Mouse (Mus musculus) cerebellum, postnatal 14 days (tissue): ENCODE data around the gene Katna1.
"Not testable (repeated sequence)": the region's sequence is repeated elsewhere in the genome, so short reads cannot be mapped to it uniquely, and the experiment has no call there.

Experiments used
- DNase-seq, 2 experiments: peaks; one replicate each; pipeline ENCODE4 v3.0.0; 2021; ENCODE audit warnings: mixed read lengths in 2 of 2

Katna1 gene

DNA sequence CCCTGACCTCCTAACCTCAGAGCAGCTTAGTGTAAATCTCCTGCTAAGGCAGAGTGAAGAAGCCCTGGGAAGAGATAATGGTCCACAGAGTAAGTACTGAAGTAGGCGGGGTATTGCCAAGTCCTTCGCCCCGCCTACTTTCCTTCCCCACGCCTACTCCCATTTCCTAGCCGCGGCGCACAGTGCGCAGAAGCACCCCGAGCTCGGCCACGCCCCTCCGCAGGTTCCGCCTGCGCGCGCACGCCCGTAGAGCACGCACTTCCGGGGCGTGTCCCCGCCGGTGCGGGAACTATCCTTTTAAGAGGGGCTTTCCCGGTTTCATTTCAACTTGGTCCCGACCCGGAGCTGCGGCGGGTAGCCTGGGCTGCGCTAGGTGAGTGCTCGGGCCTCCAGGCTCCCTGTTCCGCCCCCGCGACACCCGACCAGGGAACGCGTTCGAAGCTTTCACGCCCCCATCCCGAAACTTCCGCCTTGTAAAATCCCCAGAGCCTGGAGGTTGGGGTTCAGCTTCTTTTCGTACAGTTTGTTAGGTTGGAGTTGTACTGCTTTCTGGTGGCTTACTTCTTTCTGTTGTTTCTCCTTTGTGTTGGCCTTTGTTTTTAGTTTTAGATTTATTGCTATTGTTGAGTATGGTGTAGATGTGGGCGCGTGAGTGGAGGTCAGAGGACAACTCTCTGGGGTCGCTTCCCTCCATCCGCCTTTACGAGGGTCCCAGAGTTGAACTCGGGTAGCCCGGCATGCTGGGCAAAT is at the start of gene Katna1:
Gene Katna1 (plus strand): TSS at position 250 of the 750 bp plus-strand sequence.
- peak; percentile 92 for DNase-seq

DNA sequence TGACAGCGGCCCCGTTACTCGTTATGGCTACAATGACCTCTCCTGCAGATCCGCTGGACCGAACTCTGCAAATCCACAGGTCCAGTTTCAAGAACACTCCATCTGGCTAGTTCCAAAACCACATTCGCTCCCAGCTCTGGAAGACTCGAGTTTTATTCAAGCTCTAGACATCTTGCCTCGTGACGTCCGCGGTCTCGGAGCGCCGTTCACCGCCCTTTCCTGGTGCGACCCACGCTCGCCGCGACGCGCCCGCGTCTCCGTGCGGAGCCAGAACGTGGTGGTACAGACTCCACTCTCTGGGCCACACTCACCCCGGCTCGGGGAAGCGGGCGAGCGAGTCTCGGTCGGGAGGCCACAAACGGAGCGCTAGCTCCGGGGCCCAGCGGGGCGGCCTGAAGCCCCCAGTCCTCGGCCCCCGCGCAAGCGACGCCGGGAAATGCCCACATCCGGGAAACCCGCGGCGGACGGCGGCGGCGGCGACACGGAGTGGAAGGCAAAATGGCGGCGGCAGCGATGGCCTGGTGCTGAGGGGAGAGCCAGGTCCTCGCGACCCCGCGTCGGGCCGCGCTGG is 45.0 kb upstream of the Katna1 start, which contains the start of the genes Pcmt1 and Lats1:
Gene Pcmt1 (minus strand): TSS at position 406 of the 571 bp plus-strand sequence.
Gene Lats1 (plus strand): TSS at position 484 of the 571 bp plus-strand sequence.
- peak; percentile 92 to 93 for DNase-seq

DNA sequence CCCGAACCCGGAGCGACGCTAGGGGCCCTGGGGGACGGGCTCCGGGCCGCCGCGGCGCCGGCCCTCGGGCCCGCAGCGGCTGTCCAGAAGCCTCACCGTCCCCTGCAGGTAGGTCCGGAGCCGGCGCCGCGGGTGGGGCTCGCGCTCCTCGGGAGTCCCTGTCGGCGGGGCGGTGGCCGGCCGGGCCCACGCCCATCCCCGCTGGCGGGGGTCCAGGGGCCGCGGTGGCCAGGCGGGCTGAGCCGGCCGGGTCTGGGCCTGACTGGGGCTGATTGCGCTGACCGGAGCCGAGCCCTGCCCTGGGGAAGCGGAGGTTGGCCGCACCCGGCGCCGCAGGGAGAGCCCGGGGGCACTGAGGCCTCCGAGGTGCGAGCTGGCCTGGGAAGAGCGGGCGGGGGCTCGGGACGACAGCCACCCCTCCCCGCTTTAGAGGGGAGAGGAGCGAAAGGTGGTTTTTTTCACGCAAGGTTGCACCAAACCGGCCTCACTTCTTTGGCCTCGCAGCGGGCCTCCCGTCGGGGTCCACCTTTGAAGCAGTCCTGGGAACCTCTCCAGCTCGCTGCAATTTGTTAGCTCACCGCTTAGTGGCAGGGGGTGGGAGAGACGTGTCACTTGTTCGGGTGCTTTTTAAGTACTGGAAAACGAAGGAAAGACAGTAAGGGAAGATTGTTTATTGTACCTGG is 44.3 kb upstream of the Katna1 start:
- peak; percentile 83 for DNase-seq

DNA sequence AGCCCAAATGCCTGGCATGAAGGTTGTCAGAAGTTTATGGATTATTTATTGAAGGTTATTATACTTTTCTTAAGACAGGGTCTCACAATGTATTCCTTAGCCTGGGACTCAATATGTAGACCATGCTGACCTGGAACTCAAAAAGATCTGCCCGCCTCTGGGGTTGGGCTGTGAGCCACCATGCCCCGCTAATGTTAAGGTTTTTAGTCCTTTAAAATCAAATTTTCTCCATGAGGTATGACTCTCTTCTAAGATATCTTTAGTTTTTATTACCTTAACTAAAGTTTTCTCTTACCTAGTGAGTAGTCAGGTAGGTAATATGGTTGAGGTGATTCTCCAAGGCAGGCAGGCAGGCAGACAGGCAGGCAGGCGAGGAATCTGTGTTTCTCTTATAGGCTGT is 43.6 kb upstream of the Katna1 start:
- no peak for DNase-seq

DNA sequence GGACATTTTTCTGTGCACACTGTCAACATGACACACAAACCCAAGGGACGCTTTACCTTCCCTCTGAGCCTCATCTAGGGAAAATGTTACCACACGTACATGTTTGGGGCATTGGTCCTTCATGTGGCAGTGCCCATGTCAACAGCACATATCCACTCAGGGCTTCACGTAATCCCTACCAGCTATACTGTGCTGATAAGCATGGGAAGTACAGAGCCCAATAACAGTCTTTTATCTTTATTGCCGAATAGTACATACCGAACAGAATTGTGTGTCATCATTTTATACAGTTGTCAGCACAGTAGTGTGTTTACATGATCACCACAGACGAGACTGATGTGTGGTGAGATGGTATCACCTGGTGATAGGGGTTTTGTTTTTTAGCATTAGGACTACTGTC is 38.9 kb upstream of the Katna1 start:
- no peak for DNase-seq

DNA sequence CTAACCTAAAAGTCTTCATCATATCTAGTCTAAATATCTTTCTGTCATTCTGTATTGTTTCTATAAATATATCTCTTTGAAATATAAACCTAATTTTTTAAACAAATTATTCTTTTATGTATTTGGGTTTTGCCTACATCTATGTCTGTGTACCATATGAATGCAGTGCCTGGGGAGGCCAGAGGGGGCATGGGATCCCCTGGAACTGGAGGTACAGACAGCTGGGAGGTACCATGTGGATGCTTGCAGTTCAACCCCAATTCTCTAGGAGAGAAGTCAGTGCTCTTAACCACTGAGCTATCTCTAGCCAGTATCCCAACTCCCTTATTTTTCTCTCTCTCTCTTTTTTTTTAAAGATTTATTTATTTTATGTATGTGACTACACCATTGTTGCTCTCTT is 30.5 kb upstream of the Katna1 start:
- DNase-seq = no peak

DNA sequence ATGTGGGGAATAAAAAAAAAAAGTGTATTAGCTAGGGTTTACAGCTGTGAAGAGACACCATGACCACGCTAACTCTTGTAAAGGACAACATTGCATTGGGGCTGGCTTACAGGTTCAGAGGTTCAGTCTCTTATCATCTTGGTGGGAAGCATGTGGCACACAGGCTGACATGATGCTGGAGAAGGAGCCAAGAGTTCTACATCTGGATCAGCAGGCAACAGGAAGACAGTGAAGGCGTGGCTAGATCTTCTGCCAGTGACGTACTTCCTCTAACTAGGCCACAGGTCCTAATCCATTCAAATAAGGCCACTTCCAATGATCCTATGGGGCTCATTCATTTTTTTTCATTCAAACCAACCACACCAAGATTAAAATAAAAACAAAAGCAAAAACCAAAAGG is 25.7 kb upstream of the Katna1 start:
- DNase-seq = no peak

DNA sequence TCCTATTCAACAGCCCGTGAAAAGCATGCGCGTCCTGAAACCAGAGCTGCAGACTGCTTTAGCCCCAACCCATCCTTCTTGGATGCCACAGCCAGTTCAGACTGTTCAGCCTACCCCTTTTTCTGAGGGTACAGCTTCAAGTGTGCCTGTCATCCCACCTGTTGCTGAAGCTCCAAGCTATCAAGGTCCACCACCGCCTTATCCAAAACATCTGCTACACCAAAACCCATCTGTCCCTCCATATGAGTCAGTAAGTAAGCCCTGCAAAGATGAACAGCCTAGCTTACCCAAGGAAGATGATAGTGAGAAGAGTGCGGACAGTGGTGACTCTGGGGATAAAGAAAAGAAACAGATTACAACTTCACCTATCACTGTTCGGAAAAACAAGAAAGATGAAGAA is 23.2 kb upstream of the Katna1 start:
- no peak for DNase-seq

DNA sequence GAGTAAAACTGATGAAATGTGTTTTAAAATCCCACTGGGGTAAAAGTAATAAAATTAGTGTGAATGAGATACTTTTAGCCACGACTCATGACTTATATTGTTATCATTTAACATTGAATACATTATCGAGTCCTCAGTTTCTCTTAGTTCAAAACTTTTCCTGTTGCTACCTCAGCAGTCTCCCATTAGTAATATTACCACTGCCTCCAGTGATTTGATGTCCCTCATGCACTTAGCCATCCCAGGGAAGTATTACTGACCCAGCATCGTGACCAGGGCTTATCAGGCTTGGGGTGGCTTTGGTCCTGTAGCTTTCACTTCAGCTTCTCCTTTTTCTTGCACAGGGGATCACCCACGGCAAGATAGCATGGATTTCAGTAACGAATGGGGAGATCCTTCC is 15.7 kb upstream of the Katna1 start:
- DNase-seq = no peak

DNA sequence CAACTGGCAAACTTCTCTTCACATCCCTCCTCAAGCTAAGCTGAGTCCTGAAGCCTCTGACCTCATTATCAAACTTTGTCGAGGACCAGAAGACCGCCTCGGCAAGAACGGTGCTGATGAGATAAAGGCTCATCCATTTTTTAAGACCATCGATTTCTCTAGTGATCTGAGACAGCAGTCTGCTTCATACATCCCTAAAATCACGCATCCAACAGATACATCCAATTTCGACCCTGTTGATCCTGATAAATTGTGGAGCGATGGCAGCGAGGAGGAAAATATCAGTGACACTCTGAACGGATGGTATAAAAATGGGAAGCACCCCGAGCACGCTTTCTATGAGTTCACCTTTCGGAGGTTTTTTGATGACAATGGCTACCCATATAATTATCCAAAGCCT is 13.3 kb upstream of the Katna1 start:
- no peak for DNase-seq

DNA sequence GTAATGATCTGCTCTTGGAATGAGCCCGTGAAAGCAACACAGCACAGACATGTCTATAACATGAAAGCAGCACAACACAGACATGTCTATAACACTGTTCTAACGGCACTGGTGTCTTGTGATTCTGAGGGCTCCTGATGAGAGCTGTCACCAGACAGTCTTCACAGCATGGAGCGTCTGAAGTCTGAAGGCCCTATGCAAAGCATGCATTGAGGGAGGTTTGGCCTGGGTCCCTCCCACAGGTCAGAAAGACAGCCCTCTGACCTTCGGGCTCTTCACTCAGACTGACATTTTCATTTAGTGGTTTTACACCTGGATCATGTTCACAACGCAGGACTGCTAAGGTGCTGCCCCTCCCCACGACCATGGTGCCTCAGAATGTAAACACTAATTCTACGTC is 10.7 kb upstream of the Katna1 start:
- DNase-seq = no peak

DNA sequence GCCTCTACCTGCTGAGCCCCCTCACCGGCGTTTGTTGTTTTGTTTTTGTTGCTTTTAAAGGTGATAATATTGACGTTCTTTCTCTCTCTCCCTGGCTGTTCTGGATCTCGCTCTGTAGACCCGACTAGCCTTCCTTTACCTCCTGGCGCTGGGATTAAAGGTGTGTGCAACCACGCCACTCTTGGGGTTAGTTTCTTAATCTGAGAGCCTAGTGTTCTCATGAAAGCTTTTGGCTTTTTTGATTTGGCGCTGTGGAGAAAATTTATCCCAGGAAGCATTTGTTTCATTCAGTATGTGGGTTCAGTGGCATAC is 657 bp downstream of the Katna1 start:
- no peak for DNase-seq

DNA sequence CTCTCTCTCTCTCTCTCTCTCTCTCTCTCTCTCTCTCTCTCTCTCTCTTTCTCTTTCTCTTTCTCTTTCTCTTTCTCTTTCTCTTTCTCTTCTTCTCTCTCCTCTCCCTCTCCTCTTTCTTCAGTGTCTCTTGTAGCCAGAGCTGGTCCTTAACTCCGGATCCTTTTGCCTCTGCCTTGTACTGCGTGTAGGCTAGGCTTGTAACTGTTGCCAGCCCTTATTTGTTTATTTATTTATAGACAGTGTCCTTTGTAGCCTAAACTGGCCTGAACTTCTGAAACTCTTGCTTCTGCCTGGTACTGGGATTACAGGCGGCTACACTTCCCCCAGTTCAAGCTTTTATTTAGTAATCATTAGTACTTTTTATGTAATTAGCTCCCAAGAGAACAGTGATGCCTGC is 1.2 kb downstream of the Katna1 start:
- DNase-seq = no peak

DNA sequence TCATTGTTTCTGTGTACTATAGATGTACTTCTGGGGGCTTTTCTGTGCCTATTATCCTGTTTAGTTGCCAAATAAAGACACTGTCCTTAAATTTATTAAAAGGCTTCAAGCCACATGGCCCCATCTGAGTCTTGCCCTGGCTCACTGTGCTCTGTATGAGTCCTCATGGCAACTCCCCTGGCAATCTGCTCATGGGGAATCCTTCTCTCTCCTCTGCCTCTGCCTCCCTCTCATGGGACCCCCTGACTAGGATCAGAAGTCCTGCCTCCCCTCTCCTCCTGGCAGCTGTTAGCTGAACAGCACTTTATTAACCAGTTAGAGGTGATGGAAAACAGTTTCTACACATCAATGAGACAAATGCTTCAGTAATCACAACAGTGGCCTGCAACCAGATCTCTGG is 5.8 kb downstream of the Katna1 start:
- DNase-seq = no peak

DNA sequence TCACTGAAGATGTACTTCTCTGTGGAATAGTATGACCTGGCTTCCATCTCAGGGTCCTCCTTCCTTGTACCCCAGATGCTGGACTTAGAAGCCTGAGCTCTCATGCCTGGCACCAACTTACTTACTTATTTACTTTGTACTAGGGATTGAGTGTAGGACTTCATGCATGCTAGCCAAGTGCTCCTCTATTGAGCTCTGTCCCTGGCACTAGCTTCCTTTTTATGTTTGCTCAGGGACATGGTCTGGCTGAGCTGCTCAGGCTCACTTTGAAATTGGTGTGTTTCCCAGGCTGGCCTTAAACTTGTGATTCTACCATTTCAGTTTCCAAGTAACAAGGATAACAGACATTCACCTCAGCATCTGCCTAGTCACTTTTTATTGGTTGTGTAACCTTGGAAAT is 11.3 kb downstream of the Katna1 start:
- DNase-seq = no peak

DNA sequence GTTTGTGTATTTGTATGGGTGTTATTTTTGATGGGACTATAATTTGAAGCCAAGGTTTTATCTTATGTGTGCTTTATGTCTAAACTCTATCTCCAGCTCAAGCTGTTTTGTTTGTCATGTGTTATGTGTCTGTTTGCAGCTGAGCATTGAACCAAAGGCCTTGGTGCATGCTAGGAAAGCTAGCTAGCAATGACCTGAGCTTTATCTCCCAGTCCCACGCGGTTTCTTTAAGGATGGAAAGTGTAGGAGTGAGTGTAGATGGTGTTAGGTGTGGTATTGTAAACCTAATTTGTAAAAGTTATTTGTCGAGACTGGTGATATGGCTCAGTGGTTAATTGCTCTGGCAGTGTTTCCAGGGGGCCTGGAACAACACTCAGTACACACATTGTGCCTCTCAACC is 12.1 kb downstream of the Katna1 start:
- DNase-seq = no peak

DNA sequence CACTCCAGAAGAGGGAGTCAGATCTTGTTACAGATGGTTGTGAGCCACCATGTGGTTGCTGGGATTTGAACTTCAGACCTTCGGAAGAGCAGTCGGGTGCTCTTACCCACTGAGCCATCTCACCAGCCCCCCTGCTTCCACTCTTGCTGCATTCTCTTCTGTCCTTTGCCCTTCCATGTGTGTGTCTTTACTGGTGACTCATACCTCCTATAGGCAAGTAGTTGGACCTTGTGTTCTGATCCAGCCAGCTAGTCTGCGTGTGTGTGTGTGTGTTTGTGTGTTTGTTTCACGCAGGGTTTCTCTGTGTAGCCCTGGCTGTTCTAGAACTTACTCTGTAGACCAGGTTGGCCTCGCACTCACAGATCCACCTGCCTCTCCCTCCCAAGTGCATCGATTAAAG is 19.7 kb downstream of the Katna1 start:
- not testable (repeated sequence) for DNase-seq

DNA sequence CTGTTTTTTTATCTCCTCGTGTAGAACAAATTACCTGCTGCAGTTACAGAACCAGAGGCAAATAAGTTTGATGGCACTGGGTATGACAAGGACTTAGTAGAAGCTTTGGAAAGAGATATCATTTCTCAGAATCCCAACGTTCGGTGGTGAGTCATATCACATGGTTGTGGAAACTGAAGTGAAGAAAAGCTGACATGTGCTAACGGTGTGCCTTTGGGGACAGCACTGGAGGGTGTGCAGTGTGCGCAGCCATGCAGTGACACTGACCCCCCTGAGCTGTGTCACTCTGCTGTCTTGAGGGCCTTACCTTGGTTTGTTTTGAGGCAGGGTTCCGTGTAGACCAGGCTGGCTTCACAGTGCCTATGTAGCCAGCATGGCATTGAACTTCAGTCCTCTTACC is 23.0 kb downstream of the Katna1 start:
- DNase-seq = no peak

DNA sequence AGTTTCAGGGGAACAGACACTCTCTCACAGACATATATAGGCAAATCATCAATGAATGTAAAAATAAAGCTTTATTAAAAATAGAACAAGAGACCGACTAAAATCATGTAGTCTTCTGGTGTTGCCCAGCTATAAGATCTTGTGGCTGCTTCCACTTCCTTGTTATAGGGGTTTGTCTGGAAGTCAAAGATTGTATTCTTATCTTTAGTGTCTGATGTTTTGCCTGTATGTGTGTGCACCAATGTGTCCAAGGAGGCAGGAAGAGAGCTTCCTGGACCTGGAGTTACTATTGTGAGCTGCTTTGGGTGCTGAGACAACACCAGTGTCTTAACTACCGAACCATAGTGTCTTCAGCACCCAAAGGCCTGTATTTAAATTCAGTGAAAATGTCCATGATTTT is 31.7 kb downstream of the Katna1 start:
- DNase-seq = no peak

DNA sequence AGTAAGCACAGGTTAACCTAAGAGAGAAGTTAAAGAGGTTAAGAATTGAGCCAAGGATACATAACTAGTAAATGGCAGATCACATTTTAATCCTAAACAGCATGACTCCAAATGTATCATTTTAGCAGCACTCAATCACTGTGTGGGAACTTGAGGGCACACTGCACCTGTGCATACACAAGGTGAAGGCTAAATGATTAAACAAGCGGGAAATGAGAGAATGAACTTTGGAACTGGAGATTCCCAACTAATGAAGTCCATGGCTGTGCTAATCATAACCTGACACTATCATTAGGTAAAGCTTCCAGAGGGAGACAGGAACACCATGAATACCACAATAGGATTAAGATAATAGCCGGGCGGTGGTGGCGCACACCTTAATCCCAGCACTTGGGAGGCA is 46.5 kb downstream of the Katna1 start:
- no peak for DNase-seq

DNA sequence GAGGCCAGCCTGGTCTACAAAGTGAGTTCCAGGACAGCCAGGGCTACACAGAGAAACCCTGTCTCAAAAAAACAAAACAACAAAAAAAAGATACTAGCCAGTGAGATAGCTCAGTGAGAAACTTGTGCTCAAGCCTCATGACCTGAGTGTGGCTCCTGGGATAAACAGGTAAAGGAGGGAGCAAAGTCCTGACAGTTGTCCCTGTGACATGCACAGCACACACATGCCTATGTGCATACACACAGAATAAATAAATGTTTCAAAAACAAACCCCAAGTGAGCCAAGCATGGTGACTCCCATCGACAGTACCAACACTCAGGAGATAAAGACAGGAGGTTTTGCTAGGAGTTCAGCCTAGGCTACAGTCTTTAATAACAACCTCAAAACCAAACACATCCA is 47.0 kb downstream of the Katna1 start:
- no peak for DNase-seq

DNA sequence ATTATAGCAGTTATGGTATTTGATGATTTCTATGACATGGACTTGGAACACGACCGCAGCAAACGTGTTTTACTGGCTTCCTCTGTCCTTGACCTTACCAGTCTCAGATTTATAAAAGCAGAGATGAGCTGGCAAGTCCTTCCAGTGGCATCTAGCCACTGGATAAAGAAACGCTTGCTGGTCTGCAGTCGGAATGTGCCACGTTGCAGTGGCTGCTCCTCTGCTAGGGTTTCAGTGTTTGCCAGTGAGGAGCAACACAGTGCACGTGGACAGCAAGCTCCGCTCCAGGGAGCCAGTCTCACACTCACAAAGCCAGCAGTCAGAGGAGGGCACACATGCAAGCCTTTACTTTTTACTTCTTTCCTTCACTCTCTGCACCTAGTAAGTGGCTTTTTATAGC is 49.6 kb downstream of the Katna1 start:
- DNase-seq = no peak

DNA sequence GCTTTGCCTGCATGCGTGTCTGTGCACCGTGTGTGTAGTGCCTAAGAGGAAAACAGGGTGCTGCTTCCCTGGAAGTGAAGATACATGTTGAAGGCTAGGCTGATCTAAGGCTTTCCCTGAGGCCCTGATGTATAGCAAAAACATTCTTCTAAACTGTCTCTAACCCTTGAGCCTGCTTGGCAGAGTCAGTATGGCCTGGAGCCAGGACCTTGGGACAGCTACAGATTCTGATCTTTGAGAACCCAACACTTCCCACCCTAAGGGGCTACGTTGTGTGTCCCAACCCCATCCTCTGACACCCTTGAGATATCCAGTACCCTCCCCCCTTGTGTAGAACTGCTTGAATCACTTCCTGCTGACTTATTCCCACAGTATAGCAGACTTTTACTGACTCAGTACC is 52.6 kb downstream of the Katna1 start:
- DNase-seq = peak in 1 of 2 experiments; percentile 18

DNA sequence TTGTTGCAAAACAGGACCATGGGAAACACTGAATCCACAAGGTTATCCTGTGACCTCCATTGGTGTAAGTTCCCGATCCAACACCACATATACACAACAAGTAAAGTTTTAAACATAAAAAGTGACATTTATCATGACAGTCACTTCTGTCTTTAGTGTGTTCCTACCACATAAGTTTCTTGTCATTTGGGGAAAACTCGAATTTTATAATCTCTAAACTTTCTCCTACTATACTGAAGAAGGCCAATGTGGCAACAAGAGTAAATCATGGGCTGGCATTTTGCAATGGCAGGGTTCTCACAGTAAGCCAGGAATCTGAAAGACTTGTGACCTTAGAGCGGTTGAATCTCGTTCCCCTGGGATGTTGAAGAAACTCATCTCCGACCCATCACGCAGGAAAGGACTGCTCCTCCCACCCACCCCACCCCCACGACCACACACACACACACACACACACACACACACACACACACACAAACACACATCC is 54.0 kb downstream of the Katna1 start:
- DNase-seq = no peak
